In the genomic region with DNA sequence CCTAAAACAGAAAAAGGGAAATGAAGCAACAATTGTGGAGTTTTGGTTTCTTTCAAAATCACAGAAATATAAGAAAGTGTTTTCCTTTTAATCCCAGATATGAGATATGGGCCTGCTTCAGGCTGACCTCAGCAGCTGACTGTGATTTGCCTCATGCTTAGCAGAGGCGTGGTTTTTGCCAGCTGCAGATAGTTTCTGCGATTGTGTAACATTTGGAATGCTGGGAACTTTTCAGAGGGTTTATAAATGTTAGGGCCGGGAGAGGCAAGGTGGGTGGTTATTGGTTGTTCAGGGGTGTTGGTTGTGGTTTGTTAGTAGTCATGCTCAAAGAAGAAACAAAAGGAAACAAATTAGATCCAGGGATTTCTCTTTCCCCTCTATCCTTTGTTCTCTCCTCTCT, we compare ENCODE assay signal across 25 mouse cellular contexts. TPM values are rescaled to one million over a fixed set of nuclear protein-coding genes. Genes with fewer than 3 reads are reported as not detected.
"Had no signal": no experiment of that assay in that cellular context is flagged by ENCODE, and none has a peak within 500 bp of the region (broad histone marks: within the 10 kb centered on the region; RNA-seq: fewer than 3 reads in every experiment).

No protein-coding gene starts in this region.

- H3K9me3 ChIP-seq: lung, embryonic 15.5 days; midbrain, embryonic 10.5 days; midbrain, embryonic 12.5 days; neural tube, embryonic 12.5 days; stomach, embryonic 15.5 days had no signal

- ATAC-seq: liver, postnatal 0 days; lung, postnatal 0 days; midbrain, embryonic 16.5 days had no signal

- DNase-seq: liver, postnatal 0 days; lung, adult 2 months; lung, postnatal 14 days; lung, postnatal 36 days; midbrain, embryonic 14.5 days; right cerebral cortex, postnatal 14 days; thymus, adult 2 months; thymus, postnatal 25 days; thymus, postnatal 4 days had no signal

- H3K27ac ChIP-seq: lung, embryonic 15.5 days; macrophage; midbrain, embryonic 10.5 days; midbrain, embryonic 12.5 days; neural tube, embryonic 12.5 days; stomach, embryonic 15.5 days; stomach, postnatal 0 days had no signal

- H3K4me2 ChIP-seq: lung, embryonic 15.5 days; midbrain, embryonic 12.5 days; neural tube, embryonic 12.5 days; stomach, embryonic 15.5 days had no signal

- H3K36me3 ChIP-seq: lung, embryonic 15.5 days; midbrain, embryonic 10.5 days; midbrain, embryonic 12.5 days; neural tube, embryonic 12.5 days; stomach, embryonic 15.5 days had no signal

- H3K4me3 ChIP-seq: lung, embryonic 15.5 days; midbrain, embryonic 10.5 days; midbrain, embryonic 12.5 days; neural tube, embryonic 12.5 days; stomach, embryonic 15.5 days had no signal

- H3K27me3 ChIP-seq: lung, embryonic 15.5 days; midbrain, embryonic 12.5 days; neural tube, embryonic 12.5 days; stomach, embryonic 15.5 days had no signal

RNA-seq across cellular contexts. Expression of gene Gm3646, which starts 37.1 kb away (rescaled TPM):
- total RNA-seq: megakaryocyte progenitor cell, adult 5-6 weeks; megakaryocyte-erythroid progenitor cell, adult 5-6 weeks; neutrophil, adult 5-6 weeks had no signal
- polyA plus RNA-seq: liver, postnatal 0 days; lung, adult 2 months; lung, embryonic 15.5 days; lung, postnatal 0 days; macrophage; midbrain, embryonic 10.5 days; midbrain, embryonic 12.5 days; midbrain, embryonic 14.5 days; midbrain, embryonic 16.5 days; neural tube, embryonic 12.5 days; neural tube, embryonic 14.5 days; spleen, adult 2 months; testis, adult 2 months; thymus, adult 2 months; urinary bladder, adult 2 months had no signal

RNA-seq across cellular contexts. Expression of gene Rfx8, which starts 47.2 kb away (rescaled TPM):
- total RNA-seq: megakaryocyte-erythroid progenitor cell, adult 5-6 weeks; neutrophil, adult 5-6 weeks had no signal
- polyA plus RNA-seq: liver, postnatal 0 days; macrophage; neural tube, embryonic 12.5 days had no signal
